Mouse (Mus musculus): ENCODE measurements at regions not wholly inside any gene's neighbourhood (a gene's known extent, or its start where the extent isn't known, plus 50 kb on each side); places are given as distances from the start of the nearest gene placed in this dataset.

GRCm38 (mm10) chr14:64573773-64574172 is 469.7 kb downstream of the Prss52 start:
- H3K27me3 ChIP-seq (ENCODE audit: control insufficient read depth, insufficient read depth, low read length): no peaks in the 10 kb centered on the region
- no peak for DNase-seq
- no peak overlapping the region for H3K27ac ChIP-seq (ENCODE audit: control insufficient read depth, insufficient read depth, low read length)
- H3K4me1 ChIP-seq (replicated peaks; ENCODE audit: control insufficient read depth, insufficient read depth, low read length): no peaks in the 10 kb centered on the region
- no peak for TF ChIP-seq POLR2A (IDR thresholded peaks at IDR 0.05; ENCODE audit: control insufficient read depth, extremely low read depth, insufficient read depth, low read length, poor library complexity)
- TF ChIP-seq CTCF (IDR thresholded peaks at IDR 0.05; ENCODE audit: borderline replicate concordance, control insufficient read depth, extremely low read depth, insufficient read depth, low read length, poor library complexity): no peak
- H3K4me3 ChIP-seq (ENCODE audit: control insufficient read depth, insufficient read depth, low read length): no peak overlapping the region
- 79% methylated on average over 5 of the region's 5 CpGs for WGBS
- H3K36me3 ChIP-seq (ENCODE audit: control insufficient read depth, insufficient read depth, low read length): no peaks in the 10 kb centered on the region

- no peaks in the 10 kb centered on the region for H3K36me3 ChIP-seq (ENCODE audit: control insufficient read depth, insufficient read depth, low read length)
- H3K4me3 ChIP-seq (ENCODE audit: control insufficient read depth, insufficient read depth, low read length): no peak overlapping the region
- H3K4me1 ChIP-seq (replicated peaks; ENCODE audit: control insufficient read depth, insufficient read depth, low read length): no peaks in the 10 kb centered on the region
- WGBS: 71% methylated on average over 7 of the region's 7 CpGs
- DNase-seq: no peak
- H3K27me3 ChIP-seq (ENCODE audit: control insufficient read depth, insufficient read depth, low read length): no peaks in the 10 kb centered on the region
- TF ChIP-seq POLR2A (IDR thresholded peaks at IDR 0.05; ENCODE audit: control insufficient read depth, extremely low read depth, insufficient read depth, low read length, poor library complexity) (no peak), CTCF (IDR thresholded peaks at IDR 0.05; ENCODE audit: borderline replicate concordance, control insufficient read depth, extremely low read depth, insufficient read depth, low read length, poor library complexity) (no peak)
- no peak overlapping the region for H3K27ac ChIP-seq (ENCODE audit: control insufficient read depth, insufficient read depth, low read length)
Measured at GRCm38 (mm10) chr14:64574277-64574676, 470.2 kb downstream of the Prss52 start.

- Histone ChIP-seq H3K4me1 (replicated peaks; ENCODE audit: control insufficient read depth, insufficient read depth, low read length) (no peaks in the 10 kb centered on the region), H3K27me3 (ENCODE audit: control insufficient read depth, insufficient read depth, low read length) (no peaks in the 10 kb centered on the region), H3K4me3 (ENCODE audit: control insufficient read depth, insufficient read depth, low read length) (no peak overlapping the region), H3K36me3 (ENCODE audit: control insufficient read depth, insufficient read depth, low read length) (no peaks in the 10 kb centered on the region), H3K27ac (ENCODE audit: control insufficient read depth, insufficient read depth, low read length) (no peak overlapping the region)
- DNase-seq: no peak
- 80% methylated on average over 6 of the region's 6 CpGs for WGBS
- TF ChIP-seq CTCF (IDR thresholded peaks at IDR 0.05; ENCODE audit: borderline replicate concordance, control insufficient read depth, extremely low read depth, insufficient read depth, low read length, poor library complexity) (no peak), POLR2A (IDR thresholded peaks at IDR 0.05; ENCODE audit: control insufficient read depth, extremely low read depth, insufficient read depth, low read length, poor library complexity) (no peak)
Measured at GRCm38 (mm10) chr14:64574773-64575172, 470.7 kb downstream of the Prss52 start.

GRCm38 (mm10) chr14:64575954-64576353 is 471.9 kb downstream of the Prss52 start:
- no peaks in the 10 kb centered on the region for H3K36me3 ChIP-seq (ENCODE audit: control insufficient read depth, insufficient read depth, low read length)
- no peak for DNase-seq
- H3K4me3 ChIP-seq (ENCODE audit: control insufficient read depth, insufficient read depth, low read length): no peak overlapping the region
- H3K27me3 ChIP-seq (ENCODE audit: control insufficient read depth, insufficient read depth, low read length): no peaks in the 10 kb centered on the region
- no peak for TF ChIP-seq POLR2A (IDR thresholded peaks at IDR 0.05; ENCODE audit: control insufficient read depth, extremely low read depth, insufficient read depth, low read length, poor library complexity)
- no peak for TF ChIP-seq CTCF (IDR thresholded peaks at IDR 0.05; ENCODE audit: borderline replicate concordance, control insufficient read depth, extremely low read depth, insufficient read depth, low read length, poor library complexity)
- H3K4me1 ChIP-seq (replicated peaks; ENCODE audit: control insufficient read depth, insufficient read depth, low read length): no peaks in the 10 kb centered on the region
- 57% methylated on average over 4 of the region's 4 CpGs for WGBS
- no peak overlapping the region for H3K27ac ChIP-seq (ENCODE audit: control insufficient read depth, insufficient read depth, low read length)

- no peaks in the 10 kb centered on the region for H3K4me1 ChIP-seq (replicated peaks; ENCODE audit: control insufficient read depth, insufficient read depth, low read length)
- no peaks in the 10 kb centered on the region for H3K36me3 ChIP-seq (ENCODE audit: control insufficient read depth, insufficient read depth, low read length)
- TF ChIP-seq POLR2A (IDR thresholded peaks at IDR 0.05; ENCODE audit: control insufficient read depth, extremely low read depth, insufficient read depth, low read length, poor library complexity) (no peak), CTCF (IDR thresholded peaks at IDR 0.05; ENCODE audit: borderline replicate concordance, control insufficient read depth, extremely low read depth, insufficient read depth, low read length, poor library complexity) (no peak)
- H3K27ac ChIP-seq (ENCODE audit: control insufficient read depth, insufficient read depth, low read length): no peak overlapping the region
- WGBS: 84% methylated on average over 4 of the region's 4 CpGs
- H3K27me3 ChIP-seq (ENCODE audit: control insufficient read depth, insufficient read depth, low read length): no peaks in the 10 kb centered on the region; the same call in 1 of the 2 replicates
- no peak overlapping the region for H3K4me3 ChIP-seq (ENCODE audit: control insufficient read depth, insufficient read depth, low read length)
- no peak for DNase-seq
Measured at GRCm38 (mm10) chr14:64580086-64580485, 476.0 kb downstream of the Prss52 start.

- Histone ChIP-seq H3K27ac (ENCODE audit: control insufficient read depth, insufficient read depth, low read length) (no peak overlapping the region), H3K4me1 (replicated peaks; ENCODE audit: control insufficient read depth, insufficient read depth, low read length) (no peaks in the 10 kb centered on the region), H3K36me3 (ENCODE audit: control insufficient read depth, insufficient read depth, low read length) (no peaks in the 10 kb centered on the region), H3K27me3 (ENCODE audit: control insufficient read depth, insufficient read depth, low read length) (no peaks in the 10 kb centered on the region; the same call in 1 of the 2 replicates), H3K4me3 (ENCODE audit: control insufficient read depth, insufficient read depth, low read length) (no peak overlapping the region)
- WGBS: 61% methylated on average over 6 of the region's 6 CpGs
- TF ChIP-seq POLR2A (IDR thresholded peaks at IDR 0.05; ENCODE audit: control insufficient read depth, extremely low read depth, insufficient read depth, low read length, poor library complexity) (no peak), CTCF (IDR thresholded peaks at IDR 0.05; ENCODE audit: borderline replicate concordance, control insufficient read depth, extremely low read depth, insufficient read depth, low read length, poor library complexity) (no peak)
- DNase-seq: no peak
Measured at GRCm38 (mm10) chr14:64580862-64581261, 476.8 kb downstream of the Prss52 start.

GRCm38 (mm10) chr14:64581705-64582104 is 477.6 kb downstream of the Prss52 start:
- 33% methylated on average over 7 of the region's 7 CpGs for WGBS
- TF ChIP-seq POLR2A (IDR thresholded peaks at IDR 0.05; ENCODE audit: control insufficient read depth, extremely low read depth, insufficient read depth, low read length, poor library complexity) (no peak), CTCF (IDR thresholded peaks at IDR 0.05; ENCODE audit: borderline replicate concordance, control insufficient read depth, extremely low read depth, insufficient read depth, low read length, poor library complexity) (no peak)
- Histone ChIP-seq H3K36me3 (ENCODE audit: control insufficient read depth, insufficient read depth, low read length) (no peaks in the 10 kb centered on the region), H3K27ac (ENCODE audit: control insufficient read depth, insufficient read depth, low read length) (no peak overlapping the region), H3K27me3 (ENCODE audit: control insufficient read depth, insufficient read depth, low read length) (peaks cover under 1% of the 10 kb centered on the region), H3K4me3 (ENCODE audit: control insufficient read depth, insufficient read depth, low read length) (no peak overlapping the region), H3K4me1 (replicated peaks; ENCODE audit: control insufficient read depth, insufficient read depth, low read length) (no peaks in the 10 kb centered on the region)
- DNase-seq: no peak
